Mouse (Mus musculus) lung, postnatal 10 days (tissue): ENCODE measurements around the gene Slc22a23.

Source experiments
- DNase-seq: peaks from one replicate; pipeline ENCODE4 v3.0.0; 2021

Gene Slc22a23

DNA sequence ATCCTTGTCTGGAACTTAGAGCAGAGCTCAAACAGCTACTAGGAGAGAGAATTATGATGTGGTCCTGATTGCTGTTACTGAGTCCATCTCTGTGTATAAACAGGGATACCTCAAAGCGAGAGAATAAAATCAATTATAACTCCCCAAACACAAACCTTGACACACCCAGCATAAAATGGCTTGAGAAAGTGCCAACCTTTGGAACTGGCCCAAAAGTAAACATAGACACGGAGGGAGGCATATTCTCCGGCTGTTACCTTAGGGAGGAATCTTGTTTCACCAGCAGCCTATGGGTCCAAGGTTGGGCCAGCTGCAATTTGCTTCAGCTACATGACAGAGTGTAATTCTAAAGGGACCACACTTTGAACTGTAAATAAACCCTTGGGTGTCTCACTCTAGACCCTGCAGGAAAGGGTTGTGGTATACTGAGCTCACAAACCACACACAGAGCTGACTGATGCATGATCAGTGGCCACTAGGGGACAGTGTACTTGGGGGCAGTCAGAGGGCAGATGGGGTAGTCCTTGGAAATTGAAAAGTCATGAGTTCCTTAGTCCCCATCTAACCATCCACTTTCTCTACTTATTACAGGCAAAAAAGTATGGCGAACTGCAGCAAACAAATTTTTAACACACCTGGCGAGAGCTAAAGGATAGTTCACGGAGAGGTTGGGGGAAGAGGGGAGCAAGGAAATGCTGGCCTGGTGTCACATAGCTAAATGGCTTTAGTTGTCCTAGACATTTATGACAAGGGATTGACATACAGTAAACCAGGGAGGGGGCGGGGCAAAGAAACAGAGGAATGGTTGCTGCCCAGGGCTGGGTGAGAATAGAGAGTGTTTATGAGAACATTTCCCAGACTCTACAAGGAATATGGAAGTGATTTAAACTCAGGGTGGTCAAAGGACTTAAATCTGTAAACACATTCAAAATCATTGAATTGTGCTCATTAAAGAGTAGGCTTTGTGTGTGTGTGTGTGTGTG, 45.3 kb downstream of the Slc22a23 start:
- DNase-seq = no peak

DNA sequence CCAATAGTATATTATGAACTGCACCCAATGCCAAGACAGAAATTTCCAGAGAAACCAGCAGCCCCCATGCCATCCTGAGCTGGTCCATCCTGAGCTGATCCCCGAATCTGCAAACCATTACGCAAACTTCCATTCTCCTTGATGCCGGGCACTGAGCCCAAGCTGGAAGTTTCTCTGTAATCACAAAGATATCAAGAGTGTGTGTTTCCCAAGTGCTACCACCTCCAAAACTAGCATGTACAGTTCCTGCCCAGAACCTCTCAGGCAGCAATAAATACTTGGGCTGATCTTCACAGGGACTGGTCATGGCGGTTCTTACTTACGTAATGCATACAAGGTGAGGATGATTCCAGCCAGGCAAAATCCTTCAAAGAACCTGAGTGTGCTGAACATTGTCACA, 46.3 kb downstream of the Slc22a23 start:
- DNase-seq = peak; percentile 63

- DNase-seq = no peak
Observed at GRCm38 (mm10) chr13:34298061-34298460, 46.9 kb downstream of the Slc22a23 start.

- no peak for DNase-seq
Observed at GRCm38 (mm10) chr13:34295787-34296435, 49.1 kb downstream of the Slc22a23 start.

- DNase-seq = peak; percentile 32
Observed at GRCm38 (mm10) chr13:34294212-34294611, 50.8 kb downstream of the Slc22a23 start.

GRCm38 (mm10) chr13:34292042-34292441, 52.9 kb downstream of the Slc22a23 start:
- peak; percentile 40 for DNase-seq

DNA sequence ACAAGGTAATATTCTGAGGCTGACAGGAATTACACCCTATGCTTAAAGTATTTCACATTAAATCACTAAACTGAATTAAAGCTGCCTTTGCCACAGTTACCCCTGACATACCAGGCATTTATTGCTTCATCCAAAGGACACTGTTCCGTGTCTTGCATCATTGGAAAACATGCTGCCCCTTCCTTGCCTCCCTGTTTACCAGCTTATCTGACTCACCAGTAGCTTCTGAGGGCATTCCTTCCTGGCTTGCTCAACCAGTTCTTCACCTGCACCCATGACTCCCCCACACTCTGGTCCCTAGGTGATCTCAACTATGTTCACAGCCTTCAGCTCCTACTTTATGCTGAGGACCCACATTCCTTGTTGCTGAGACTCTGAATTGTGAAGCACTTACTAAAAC, 54.6 kb downstream of the Slc22a23 start:
- peak; percentile 35 for DNase-seq

DNA sequence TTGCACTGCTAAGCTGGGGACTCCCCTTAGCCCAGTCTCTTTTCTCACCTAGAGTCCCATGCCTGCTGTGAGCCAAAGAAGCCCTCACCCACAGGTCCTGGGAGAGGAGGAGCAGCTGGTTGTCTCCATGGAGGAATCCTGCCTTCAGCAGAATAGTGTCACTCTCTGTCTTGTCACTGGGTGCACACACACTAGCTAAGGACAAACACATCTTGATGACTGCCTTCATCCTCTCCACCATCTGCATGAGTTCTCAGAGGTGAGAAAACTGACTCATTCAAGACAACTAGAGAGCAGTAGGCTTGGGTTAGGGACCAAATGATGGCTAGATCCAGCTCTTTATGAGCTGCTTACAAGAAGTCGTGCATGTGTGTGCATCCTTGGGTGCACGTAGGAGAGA, 55.4 kb downstream of the Slc22a23 start:
- no peak for DNase-seq

DNA sequence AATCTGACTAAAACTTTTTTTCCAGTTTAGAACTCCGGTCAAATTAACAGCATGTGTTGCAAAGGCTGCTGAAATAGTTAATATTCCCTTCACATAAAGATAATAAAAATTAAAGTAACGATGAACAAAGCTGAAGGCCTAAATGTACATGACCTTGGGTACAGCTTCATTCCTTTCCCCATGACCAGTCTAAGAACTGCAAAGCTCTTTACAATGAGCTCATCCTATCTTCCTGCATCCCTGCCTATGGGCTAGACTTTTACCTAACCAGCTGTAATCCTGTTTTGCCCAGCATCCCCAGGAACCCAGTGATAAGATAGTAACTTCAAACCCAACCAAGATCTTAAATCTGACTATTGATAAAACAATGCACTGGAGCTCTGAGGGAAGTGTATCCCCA, 56.9 kb downstream of the Slc22a23 start:
- no peak for DNase-seq

DNA sequence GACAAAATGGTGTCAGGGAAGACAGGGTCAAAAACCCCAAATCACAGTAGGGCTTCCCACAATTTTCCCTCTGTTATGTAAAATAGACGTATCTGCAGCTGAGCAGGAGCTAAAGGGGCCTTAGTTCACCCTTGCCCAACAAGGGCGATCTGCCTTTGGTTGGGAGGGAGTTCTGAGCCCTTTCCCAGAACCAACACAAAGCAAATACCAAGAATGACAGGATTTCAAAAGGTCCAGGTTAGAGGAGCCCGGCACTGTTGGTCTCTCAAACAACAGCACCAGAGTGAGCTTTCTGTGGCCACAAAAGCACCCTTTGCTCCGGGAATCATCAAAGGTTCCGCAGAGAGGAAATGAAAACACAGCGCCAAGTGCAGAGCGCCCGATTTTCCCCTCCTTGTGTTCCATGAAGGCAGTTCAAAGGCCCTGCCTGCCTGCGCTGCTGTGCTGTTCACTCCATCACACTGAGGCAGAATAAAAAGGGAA, 57.3 kb downstream of the Slc22a23 start:
- DNase-seq = no peak

DNA sequence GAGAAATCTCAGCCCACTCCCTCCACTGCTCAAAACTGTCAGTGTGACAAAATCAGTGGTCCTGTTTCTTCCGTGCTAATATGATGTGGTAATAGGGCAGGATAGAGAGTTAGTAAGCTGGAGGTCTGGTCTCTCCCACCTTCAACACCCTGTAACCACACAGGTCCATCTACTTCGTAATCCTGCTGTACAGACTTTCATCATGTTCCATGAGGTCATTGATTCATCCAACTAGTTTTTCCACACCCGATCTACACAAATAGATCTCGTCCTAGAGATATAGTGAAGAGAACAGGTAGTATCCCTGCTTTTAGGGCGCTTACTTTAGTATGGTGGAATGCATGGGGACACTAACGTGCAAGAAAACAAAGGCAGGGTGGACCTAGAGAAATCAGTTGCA, 63.6 kb downstream of the Slc22a23 start:
- no peak for DNase-seq

DNA sequence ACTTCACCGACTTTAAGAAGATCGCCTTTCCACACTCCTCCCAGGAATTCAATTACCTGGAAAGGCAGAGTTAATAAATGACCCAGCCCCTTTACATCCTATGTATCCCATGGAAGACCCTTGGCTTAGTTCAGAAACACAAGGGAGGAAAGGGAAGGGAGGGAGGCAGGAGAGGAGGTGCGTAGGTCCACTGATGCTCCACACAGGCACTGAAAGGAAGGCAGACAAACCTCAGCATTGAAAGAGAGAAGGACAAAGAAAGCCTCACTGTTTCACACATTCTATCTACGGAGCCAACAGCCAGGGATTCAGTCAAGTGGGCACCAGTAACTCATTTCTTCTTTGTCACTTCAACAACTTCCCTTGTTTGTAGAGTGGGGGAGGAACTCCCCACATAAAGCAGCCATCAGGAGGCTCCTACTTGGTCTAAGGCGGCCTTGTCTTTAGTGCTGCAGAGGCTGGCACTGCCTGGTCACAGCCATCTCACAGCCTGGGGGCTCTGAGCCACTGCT, 66.2 kb downstream of the Slc22a23 start:
- DNase-seq = no peak

- DNase-seq = peak; percentile 41
Observed at GRCm38 (mm10) chr13:34278288-34278701, 66.7 kb downstream of the Slc22a23 start.

GRCm38 (mm10) chr13:34277611-34278010, 67.4 kb downstream of the Slc22a23 start:
- no peak for DNase-seq

- no peak for DNase-seq
Observed at GRCm38 (mm10) chr13:34277001-34277400, 68.0 kb downstream of the Slc22a23 start.

GRCm38 (mm10) chr13:34274890-34275289, 70.1 kb downstream of the Slc22a23 start:
- no peak for DNase-seq

- DNase-seq = no peak
Observed at GRCm38 (mm10) chr13:34274417-34274816, 70.6 kb downstream of the Slc22a23 start.

DNA sequence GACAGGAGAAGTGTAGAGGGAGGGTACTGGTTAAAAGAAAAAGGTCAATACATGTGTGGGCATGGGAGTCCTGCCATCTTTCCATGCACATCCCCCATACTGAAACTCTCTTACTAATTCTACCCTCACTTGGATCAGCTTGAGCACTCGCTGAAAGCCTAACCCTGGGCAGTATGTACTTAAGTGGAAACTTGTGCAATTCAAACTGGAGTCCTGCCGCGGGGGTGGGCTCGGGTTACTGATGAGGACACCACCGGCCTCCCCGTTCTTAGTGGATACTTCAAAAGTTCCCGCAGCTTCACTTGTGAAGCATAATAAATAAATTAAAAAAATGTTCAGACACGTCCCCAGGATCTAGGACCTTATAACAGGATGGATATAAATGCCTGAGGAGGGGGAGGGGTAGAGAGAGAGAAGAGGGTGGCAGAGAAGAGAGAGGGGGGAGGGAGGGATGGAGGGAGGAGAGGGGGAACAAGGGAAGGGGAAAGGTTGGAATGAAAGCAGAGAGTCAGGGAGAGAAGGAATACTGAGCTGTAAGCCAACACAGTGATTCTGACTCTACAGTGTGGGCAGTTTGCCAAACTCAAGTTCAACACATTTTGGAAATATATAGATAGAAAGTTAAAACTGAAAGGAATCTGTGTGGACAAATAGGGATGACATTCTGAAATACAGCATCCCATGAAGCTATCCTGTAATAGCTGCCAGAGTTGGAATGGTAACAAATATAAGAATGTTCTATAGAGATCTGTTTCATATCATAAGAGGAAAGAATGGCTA, 72.5 kb downstream of the Slc22a23 start:
- DNase-seq = peak; percentile 74

DNA sequence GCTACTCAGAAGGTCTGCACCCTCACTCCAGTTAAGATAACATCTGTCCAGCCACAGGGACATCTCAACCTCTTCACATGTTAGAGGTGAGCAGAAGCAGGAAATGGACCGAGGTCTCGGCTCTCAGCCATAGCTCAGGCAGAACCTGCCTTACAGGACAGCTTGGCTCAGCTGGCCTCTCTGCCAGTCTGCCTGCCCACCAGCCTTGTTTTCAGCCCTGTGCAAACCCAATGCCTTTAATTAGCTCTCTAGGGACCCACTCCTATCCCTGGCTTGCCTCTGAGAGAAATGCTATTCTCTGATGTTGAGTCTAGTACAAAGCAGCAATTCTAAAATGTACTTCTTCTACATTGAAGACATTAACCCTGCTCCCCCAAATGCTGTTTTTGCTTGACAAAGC, 73.3 kb downstream of the Slc22a23 start:
- DNase-seq = no peak

- DNase-seq = no peak
Observed at GRCm38 (mm10) chr13:34270886-34271602, 73.9 kb downstream of the Slc22a23 start.

DNA sequence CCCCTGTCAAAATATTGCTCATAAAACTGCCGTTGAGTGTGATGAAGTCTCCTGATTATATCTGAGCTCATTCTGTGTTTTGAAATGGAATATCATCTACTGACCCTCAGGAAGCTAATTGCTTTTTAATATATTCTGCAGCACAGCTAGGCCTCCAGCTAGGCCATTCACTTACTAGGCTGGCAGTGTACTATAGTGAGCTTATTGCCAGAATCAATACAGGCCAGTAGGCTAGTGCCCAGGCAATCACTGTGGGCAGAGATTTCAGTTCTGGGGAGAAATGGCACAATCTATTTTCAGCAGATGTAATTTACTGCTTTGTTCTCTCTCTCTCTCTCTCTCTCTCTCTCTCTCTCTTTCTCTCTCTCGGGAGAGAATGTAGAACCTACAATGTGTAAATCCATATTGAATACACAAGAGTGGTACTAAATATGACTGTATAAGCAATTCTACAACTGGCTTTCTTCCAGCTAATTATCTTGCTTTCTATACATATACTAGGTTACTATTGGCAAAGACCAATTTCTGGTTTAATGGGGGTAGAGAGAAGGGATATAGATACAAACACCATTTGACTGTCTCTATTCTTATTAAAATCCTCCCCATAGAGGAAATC, 75.5 kb downstream of the Slc22a23 start:
- DNase-seq = no peak
